Mouse (Mus musculus) heart, postnatal 0 days (tissue): ENCODE measurements around the gene Dgkb.

Source experiments
- CTCF ChIP-seq: IDR thresholded peaks from 2 replicates; pipeline ENCODE4 v1.5.1; 2016; ENCODE audit warnings: antibody characterized with exemption, control low read depth, low read depth
- EP300 ChIP-seq: IDR thresholded peaks from 2 replicates; pipeline ENCODE4 v1.6.1; 2016; ENCODE audit warnings: antibody characterized with exemption, low read depth

- TF ChIP-seq CTCF (no peak), EP300 (no peak)
Measured at GRCm38 (mm10) chr12:37814122-37814521, 3.4 kb upstream of the Dgkb start.
